Mouse (Mus musculus): ENCODE results near the gene Fndc3b.
A peak's percentile ranks its signal among the peaks of the same experiment; 100 is the strongest.

The Fndc3b gene

DNA sequence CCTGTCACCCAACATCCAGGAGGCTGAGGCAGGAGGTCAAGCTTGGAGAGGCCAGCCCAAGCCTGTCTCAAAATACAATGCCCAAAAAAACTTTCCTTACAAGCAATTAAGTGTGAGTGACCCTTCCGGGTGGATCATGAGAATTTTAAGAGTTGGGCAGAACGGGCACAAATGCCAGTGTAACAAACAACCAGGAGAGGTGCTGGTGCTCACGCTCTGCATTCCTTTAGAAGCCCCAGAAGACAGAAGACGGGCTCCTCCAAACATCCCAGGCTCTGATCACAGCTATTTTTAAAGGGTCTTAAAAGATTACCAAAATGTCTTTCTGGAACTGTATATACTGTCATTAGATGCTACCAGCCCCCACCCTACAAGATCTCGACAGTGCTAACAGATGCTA, 2.5 kb downstream of the Fndc3b start:
- no peak for DNase-seq

DNA sequence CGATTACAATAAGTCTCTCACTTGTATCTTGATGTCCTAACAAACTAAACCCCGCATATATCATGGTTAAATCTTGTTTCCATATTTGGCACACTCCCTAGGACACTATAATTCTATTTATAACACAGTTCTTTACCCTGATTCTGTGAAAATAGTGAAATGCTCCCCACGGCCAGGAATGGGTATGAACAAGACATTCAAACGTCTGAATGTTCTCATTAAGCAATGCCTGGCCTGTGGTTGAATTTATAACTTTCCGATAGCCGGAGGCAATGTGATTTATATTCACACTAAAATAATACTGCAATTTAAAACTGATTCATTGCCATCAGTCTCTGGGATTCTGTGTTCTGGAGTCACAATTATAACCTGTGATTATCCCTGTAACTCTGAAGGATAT, 5.3 kb downstream of the Fndc3b start:
- DNase-seq: no peak

DNA sequence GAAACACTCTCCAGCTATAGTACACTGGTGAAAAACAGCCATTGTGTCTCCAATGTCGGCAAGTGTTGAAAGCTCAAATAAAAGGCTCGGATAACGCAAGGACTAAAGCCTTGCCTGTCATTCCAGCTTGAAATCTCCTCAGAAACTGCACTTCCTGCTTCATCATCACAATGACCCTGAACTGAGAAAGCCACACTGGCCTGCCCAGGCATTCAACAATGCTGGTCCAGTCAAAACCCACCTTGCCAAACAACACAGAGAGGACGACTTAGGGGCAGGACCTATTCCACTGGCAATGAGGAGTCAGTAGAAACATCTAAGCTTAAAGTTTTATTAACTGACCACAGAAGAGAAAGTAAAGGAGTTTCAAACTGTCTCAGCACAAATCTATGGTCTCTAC, 6.1 kb downstream of the Fndc3b start:
- DNase-seq: no peak

DNA sequence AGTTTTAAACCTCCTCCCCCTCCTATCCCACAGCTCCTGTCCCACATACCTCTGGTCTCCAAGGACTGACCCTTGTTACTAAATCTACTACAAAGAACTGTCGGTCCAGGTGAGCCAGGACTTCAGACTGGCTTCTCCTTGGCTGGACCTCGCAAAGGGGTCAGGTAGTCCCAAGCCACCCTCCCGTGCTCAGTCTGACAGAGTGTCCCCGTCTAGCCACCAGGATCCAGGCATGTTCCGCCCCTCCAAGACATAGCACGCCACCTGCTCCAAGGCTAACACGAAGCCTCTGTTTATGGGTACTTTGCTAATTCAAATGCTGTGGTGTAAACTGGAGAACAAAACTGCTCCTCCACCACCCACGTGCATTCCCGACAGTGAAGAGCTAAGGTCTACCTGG, 6.5 kb downstream of the Fndc3b start:
- no peak for DNase-seq

DNA sequence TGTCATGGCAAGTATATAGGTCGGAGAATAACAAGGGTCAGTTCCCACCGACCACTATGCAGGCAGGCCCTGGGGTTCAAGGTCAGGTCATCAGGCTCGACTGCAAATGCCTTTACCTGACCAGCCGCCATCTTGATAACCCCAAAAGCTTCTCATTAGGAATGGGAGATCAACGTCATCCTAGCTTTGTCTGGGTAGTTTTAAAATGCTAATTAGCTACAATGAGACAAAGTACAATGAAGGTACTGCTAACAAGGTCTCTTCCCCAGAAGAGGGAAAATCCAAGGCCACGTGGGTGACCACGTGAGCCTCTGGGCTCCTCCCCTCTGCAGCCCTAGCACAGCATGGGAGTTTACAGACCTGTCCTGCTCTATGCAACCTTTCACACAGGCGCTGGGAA, 7.6 kb downstream of the Fndc3b start:
- DNase-seq: no peak

DNA sequence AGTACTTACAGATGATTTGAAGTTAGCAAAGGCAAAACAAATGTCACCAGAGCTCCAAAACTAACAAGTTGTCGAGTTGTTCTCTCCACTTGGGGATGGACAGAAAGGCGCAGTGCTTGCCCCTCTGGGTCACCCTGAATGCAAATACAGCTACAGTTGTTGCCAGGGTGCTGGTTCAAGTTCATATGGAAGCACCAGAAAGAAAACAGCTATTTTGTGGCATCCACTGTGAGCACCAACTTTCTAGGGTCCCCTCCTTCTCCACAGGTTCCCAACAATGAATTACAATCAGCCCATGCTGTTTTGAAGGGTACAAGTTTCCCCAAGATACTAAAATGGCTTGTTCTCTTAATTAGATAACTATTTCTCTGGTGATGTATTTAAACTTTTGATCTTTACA, 8.0 kb downstream of the Fndc3b start:
- no peak for DNase-seq

DNA sequence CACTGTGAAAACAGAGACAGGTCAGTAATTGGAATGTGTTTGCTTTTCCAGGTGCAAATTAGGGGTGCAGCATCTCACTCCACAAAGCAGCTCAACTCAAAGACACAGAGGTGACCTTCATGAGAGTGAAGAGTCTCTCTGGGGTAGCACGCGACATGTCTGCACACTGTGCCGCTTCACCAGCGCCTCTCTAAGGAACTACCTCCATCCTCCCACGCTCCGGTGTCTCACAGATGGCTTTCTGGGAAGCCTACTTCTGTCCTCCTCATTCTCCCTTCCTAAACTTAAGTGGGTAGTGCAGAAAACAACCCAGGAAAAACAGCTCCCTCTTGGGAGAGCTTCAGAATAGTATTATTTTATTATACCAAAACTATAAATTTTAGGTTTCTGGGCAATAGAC, 12.4 kb downstream of the Fndc3b start:
- DNase-seq: no peak

DNA sequence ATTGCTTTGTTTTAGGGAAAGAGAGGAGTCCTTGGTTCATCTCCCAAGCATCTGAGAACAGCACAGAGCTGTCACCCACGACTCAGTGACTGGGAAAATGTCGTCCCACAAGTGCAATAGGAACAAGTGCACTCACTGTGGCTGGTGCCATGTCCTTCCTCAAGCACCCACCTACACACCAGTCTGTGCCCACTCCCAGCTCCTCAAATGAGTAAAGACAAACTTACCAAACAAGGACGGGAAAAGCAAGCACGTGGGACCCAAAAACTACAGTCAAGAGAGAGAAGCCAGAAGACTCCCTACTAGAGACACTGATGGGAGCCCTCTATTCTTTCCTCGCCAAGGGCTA, 14.7 kb downstream of the Fndc3b start:
- DNase-seq: no peak

DNA sequence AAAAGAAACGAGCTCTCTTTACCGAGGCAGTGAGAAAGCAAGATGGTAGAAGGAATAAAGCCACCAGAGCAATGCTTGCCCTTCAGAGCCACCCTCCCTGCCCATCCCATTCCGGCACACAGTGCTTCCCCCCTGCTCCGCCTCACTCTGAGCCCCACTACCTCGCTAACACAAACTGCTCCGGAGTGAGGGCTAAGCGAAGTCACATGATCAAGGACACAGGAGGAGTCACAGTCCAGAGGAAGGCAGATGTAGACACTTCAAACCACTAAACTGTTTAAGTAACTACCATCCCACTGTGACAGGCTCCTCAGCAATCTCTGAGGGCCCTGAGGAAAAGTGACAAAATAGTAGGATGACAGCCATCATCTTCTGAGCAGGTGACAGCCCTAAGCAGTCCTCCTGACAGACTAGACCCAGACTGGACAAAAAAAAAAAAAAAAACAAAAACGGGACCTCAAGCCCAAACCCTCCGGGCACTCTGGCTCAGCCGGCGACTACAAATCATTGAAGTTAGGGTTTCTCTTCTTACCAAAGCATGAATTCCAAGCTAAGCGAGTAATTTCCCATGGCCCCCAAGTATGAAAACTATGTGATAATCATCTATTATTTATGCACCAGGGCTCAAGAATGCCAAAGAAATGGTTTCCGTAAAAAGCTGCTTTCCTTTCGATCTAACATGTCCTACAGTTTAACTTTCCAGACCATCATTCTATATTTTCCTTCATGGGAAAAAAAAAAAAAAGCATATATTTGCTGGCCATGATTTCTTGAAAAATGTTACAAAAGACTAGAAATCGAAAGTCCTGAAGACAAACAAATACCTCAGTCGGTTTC, 15.3 kb downstream of the Fndc3b start:
- no peak for DNase-seq

DNA sequence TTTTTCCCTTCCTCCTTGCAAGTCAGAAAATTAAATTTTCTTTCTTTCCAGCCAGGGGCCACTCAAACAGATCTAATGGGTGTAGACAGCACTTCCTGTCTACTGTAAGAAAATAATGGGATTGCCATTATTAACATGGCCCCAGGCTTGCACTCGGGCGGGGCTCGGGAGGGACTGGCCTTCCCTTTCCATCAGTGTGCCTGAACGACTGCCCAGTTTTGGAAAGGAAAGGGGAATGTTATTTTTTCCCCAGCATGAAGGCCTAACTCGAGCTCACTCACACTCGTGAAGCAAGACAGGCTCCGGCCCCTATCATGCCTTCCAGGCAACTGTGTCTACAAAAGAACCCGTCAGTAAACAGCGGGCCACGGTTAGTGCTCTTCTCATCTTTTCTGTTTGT, 16.5 kb downstream of the Fndc3b start:
- no peak for DNase-seq

DNA sequence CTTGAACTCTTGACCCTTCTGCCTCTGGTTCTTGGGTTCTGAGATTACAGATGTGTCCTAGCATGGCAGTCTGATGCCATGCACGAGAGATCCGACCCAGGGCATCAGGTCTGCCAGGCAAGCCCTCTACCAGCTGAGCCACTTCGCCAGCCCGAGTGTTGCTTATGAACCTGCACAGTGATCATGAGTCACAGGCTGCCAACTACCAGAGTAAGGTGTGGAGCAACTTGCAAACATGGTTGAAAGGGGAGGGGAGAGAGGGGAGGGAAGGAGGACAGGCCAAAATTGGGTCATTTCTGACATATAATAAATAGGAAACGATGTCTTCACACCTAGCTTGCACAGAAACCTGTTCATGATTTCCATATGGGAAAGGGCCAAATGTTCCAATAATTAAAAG, 17.0 kb downstream of the Fndc3b start:
- no peak for DNase-seq

DNA sequence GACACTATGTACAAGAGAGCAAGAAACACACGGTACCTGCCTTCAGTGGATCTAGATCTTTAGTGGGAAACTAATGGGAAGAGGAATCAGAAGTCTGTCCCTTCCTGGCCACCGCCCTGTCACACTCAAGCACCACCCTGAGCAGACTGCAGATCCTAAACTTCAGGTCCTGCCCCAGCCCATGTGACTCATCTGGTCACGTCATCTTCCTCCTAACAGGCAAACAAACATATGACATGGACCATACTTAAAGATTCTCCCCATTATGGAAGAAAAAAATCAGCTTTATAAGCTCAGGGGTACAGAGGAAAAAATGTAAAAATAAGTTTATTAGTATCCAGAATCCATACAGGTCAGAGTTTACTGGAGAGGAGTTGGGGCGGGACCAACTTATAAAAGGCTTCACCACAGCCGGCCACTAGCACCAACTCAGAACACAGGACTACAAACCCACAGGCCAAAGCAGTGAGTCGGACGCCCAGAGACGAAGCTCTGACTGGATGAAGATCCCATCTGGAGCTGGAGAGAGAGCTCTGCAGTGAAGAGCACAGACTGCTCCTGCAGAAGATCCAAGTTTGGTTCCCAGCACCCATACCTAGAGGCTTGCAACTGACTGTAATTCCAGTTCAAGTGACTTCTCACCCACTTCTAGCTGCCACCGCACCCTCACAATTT, 19.5 kb downstream of the Fndc3b start:
- DNase-seq: no peak

DNA sequence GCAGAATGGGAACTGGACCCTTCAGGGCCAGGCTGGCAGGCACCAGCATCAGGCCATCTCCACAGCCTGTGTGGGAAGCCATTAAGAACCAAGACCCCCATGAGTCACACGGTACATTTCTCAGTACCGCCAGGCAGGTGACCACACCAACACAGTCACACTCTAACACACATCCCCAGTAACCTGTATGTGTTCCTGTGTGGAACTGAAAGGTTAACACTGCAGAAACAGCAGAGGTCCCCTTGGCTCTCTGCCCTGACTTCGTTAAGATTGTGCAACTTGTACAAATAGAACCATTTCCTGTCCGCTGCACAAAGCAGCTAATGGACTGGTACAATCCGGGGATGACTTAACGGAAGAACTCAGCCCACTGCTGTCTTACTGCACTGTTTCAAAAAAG, 21.1 kb downstream of the Fndc3b start:
- peak; percentile 93 for DNase-seq

DNA sequence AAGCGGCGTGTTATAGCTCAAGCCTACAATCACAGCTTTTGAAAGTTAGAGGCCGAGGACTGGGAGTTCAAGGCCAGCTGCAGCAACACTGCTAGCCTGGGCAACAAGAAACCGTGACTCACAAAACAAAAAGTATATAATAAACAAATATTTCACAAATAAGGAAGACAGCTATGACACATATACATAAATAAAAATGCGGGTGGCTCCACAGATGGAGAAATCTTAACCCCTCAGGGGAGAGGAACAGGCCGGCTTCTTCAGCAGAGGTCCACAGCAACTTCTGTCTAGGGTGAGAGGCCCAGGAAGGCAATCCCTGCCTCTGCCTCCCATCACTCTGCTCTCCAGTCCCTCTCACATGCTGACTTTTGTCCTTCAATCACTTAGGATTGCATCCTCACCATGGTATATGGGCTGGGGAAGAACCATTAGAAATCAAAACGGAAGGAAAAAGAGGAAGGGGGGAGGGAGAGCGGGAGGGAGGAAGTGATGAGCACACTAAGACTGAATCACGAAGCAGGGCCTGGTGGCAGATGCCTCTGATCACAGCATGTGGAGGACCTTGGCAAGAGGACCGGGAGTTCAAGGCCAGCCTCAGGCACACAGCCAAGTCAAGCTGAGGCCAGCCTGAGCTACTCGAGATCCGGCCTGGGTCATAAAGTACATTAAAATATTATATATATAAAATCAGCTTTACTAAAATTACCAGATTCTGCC, 21.8 kb downstream of the Fndc3b start:
- DNase-seq: peak; percentile 81

DNA sequence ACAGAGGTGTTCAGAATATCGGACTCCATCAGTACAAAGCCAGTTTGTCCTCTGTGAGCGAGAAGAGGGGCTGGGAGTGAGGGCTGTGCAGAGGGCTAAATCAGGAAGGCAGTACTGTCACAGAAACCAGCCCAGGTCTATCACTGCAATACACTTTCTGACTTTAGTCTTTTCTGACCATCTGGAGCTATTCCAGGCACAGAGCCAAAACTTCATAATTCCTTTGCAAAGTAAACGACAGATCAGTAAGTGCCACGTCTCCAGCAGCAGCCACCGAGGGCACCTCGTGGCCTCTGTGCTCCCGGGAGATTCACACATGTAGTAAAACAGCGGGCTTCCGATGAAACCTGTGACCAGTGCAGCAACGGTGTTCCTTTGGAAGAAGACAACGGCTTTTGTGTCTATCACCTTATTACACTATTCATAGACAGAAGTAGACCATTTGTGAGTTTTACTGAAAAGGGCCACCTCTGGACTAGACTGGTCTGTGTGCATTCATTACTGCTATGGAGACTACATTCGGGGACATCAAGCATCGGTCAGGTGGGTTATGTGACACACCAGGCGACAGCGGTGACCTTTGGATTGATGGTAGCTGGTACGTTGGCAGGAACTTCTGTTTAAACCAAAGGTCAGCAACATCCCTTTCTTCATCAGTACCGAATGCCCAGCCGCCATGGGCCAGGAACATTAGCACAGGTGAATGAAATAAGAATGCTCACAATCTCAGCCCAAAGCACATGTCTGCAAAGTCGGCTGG, 24.2 kb downstream of the Fndc3b start:
- DNase-seq: peak; percentile 55

DNA sequence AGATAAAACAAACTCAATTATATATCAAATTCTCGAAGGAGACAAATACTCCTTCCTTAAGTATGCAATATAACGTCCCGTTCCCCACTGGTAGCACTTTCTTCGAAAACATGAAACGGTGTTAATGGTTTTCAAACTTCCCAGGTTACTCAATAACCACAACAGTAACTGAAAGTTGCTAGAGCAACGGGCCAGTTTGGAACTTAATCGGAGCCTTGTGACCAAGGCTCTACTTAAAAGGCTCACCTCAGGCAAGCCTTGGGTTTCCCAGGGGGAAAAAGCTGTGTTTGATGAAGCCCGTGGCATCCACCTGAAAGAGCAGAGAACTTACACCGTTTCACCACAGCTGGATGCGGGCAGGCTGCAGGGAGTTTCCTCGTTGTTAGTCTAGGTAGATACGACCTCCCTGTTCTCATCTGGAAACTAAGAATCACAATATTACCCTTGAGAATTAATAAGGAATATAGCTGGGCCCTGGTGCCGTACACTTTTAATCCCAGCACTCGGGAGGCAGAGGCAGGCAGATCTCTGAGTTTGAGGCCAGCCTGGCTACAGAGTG, 25.4 kb downstream of the Fndc3b start:
- DNase-seq: no peak

DNA sequence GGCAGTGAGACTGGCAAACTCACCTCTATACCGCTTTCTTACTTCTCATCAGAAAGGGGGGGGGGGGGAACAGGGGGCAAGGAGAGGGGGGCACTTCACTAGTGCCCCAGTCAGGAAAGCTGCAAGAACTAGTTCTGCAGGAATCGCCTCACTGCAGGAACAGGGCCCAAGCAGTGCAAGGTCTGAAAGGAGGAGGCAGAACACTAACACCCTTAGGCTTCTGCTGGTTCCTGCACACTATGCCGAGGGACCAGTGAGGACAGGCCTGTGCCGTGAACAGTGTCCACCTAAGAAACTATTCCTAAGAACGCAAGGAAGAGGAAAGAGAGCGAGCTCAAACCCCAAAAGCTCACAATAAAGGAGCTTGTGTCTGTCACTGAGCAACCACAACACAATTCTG, 26.0 kb downstream of the Fndc3b start:
- DNase-seq: no peak

DNA sequence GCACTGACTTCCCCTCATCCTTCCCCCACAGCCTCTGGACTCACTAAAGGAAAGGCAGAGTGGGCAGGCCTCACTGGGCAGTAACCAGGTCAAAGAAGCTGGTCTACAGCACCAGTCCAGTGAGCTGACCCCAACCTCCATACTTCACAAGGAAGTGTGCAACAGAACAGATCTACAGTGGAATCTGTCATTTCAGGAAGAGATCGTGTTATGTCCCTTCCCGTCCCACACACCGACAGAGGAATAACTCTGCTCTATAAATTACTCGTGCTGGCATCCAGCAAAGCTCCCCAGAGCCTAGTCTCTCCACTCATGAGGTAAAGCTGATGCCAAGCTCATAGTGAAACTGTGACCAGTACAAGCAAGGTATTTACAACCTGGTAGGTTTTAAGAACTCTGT, 27.7 kb downstream of the Fndc3b start:
- DNase-seq: no peak

DNA sequence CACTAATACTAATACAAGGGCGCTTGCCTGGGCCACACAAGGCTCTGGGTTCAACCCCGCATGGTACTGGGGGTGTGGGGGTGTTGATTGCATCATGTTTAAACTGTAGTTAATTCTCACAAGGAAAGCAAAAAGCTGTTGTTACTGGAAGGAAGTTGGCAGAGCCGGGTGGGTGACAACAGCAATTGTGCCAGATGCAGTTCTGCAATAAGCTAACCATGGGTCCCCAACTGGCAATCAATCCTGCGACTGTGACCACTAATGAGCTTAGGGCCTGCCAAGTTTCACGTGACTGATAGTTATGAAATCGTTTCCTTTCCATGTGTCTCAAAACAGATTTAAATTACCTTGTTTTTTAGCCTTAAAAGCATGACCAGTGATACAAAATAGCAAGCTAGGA, 33.5 kb downstream of the Fndc3b start:
- DNase-seq: peak; percentile 63

DNA sequence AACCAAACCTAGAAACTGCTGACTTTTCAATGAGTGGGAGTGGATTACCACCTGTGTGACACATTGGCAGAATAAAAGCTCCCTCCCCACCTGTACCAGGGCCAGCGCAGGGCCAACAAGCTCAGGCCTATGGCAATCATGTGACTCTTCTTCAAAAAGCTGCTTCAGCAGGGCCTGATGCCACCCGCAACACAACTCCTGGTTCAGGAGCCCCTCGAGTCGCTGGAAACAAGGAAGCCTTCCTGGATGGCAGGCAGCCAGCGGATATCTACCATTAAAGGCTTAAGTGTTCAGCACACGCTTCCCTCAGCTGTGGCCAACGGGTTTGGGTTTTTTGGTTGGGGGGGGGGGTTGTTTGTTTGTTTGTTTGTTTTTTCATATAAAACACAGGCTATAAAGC, 37.4 kb downstream of the Fndc3b start:
- DNase-seq: no peak

DNA sequence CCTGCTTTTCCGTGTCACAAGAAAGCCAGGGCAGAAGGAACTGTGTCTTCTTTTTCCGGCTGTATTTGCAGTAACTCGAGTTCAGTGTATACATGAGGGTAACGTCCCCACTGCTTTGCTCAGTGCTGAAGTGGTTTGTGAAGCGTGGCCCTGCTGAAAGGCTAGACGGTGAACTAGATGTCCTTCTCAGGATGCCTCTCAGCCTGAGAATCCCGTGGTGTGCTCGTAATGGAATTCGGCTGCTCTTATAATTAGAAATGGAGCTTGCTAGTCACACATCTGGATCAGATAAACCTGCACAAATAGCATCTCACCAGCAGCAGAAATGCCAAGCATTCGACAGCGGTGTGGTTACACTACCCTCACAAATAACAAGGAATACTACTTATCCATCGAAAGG, 40.7 kb downstream of the Fndc3b start:
- no peak for DNase-seq

DNA sequence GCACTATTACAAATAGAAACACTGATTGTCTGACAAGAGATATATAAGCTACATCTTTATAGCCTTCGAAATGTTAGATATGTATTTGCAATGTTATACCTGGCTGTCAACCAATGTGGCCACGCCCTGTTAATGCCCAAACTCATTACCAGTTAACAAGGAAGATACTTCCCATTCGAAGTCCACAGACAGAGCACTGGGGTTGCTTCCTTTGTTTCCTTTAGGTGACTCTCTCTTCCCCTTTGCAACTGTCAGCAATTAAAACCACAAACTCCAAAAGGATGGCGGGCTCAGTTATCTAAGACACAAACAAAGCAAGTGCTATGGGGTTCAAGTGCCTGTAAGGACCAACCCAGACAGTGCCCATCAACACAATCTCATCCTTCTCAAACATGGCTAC, 43.8 kb downstream of the Fndc3b start:
- DNase-seq: no peak

DNA sequence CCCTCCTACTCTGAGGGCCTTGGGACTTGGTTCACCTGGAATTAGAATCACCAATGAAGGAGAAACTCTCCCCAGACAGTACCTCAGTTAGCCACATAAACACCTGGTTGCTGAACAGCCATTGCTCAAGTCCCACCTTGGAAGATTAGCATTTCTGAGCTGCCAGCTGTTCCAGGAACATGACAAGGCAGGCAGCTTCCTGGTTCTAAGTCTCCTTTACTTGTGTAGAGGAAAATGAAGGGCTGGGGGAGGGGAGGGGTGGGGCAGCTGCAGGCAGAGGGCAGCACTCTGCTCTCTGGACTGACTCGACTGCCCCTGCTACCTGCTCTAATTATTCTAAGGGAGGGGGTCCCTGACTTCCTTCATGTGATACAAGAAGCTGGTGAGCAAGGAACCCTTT, 45.8 kb downstream of the Fndc3b start:
- no peak for DNase-seq
